In the genomic region with DNA sequence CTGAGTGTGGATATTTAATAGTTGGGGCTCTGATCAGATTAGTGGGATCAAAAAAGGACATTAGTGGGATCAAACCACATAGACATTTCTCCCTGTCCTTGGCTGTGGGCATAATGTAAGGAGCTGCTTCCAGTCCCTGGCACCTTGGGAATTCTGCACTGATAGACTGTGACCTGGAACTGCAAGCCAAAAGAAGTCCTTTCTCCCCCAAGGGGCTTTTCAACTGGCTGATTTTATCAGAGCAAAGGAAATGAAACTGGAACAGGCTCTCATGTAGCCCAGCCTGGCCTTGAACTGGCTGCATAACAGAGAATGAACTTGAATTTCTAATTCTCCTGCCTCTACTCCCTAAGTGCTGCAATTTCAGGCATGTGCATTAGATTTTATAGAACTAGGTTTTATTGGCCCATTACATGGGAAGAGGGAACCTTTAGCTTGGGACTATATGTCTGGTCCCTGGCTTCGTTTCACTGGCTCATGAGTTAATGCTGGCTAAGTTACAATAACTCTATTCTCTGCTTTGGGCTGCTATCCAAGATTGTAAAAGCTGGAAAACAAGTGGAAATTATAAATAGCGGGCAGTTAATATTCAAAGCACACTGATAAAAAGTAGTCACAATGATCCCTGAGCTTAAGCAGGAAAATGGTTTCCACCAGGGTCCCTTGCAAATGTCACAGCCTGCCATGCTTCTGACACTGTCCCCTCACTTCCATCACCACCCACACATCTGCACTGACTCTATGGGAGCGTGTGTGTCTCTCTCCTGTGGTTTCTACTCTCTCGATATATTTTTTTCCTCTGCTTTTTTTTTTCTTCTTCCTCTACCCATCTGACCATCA, we compare ENCODE assay signal across 11 mouse cellular contexts.
DNase-seq lines count a peak whose midpoint lies in the region; ATAC-seq lines count a peak whose summit lies in the region.
"Had no signal": no experiment of that assay in that cellular context is flagged by ENCODE, and none has a peak within 500 bp of the region (broad histone marks: within the 10 kb centered on the region; RNA-seq: fewer than 3 reads in every experiment).

No protein-coding gene starts in this region.

- H3K4me3 ChIP-seq in embryonic facial prominence, embryonic 15.5 days (replicated peaks): no peak overlapping the region
- H3K4me3 ChIP-seq: megakaryocyte, embryonic 14.5 days had no signal

- no peaks in the 10 kb centered on the region for H3K9me3 ChIP-seq in embryonic facial prominence, embryonic 15.5 days (replicated peaks)
- H3K9me3 ChIP-seq: megakaryocyte, embryonic 14.5 days had no signal

- intact Hi-C loops in heart, postnatal 25 days (cut with DNase I): no loop called here

- no peaks in the 10 kb centered on the region for H3K27me3 ChIP-seq in embryonic facial prominence, embryonic 15.5 days
- H3K27me3 ChIP-seq: megakaryocyte, embryonic 14.5 days had no signal

- peak overlapping the region; percentile 76 for H3K27ac ChIP-seq in embryonic facial prominence, embryonic 15.5 days (replicated peaks)

- H3K36me3 ChIP-seq in embryonic facial prominence, embryonic 15.5 days: no peaks in the 10 kb centered on the region

- DNase-seq in heart, adult 9 months (ENCODE audit: low spot score in 2 of 2): peak; percentile 15 to 24
- DNase-seq in heart, postnatal 25 days (ENCODE audit: low spot score): no peak
- DNase-seq in layer of hippocampus, adult 9-10 months (ENCODE audit: low spot score): peak; percentile 60
- no peak for DNase-seq in layer of hippocampus, postnatal 10 days (ENCODE audit: low spot score in 2 of 2)
- DNase-seq in Muller cell, postnatal 12 days (ENCODE audit: inconsistent ontology term): peak; percentile 39
- no peak for DNase-seq in spleen, postnatal 4 days (ENCODE audit: low spot score in 2 of 2)
- DNase-seq in right cerebral cortex, postnatal 10 days (ENCODE audit: low spot score in 2 of 2): no peak
- DNase-seq: adrenal gland, postnatal 14 days; cerebellum, postnatal 25 days had no signal

- peaks cover 21% of the 10 kb centered on the region for H3K4me1 ChIP-seq in embryonic facial prominence, embryonic 15.5 days

- no peak overlapping the region for H3K4me2 ChIP-seq in embryonic facial prominence, embryonic 15.5 days (replicated peaks)

- WGBS in embryonic facial prominence, embryonic 15.5 days: 41% methylated on average over 4 of the region's 4 CpGs

- no peak overlapping the region for H3K9ac ChIP-seq in embryonic facial prominence, embryonic 15.5 days

- ATAC-seq in embryonic facial prominence, embryonic 15.5 days (ENCODE audit: insufficient number of reproducible peaks, low FRiP score, low TSS enrichment, low read depth): no peak

Comparison
In these comparisons a context has a peak if more than half of its experiments do, and no peak if none do; other contexts are left out.
1. DNase-seq: peak in heart, adult 9 months (2 of 2), layer of hippocampus, adult 9-10 months (single experiment) and Muller cell, postnatal 12 days (single experiment); none in heart, postnatal 25 days (single experiment), layer of hippocampus, postnatal 10 days (0 of 2), spleen, postnatal 4 days (0 of 2) and right cerebral cortex, postnatal 10 days (0 of 2).